Mouse (Mus musculus) CH12.LX (cell line): ENCODE measurements around the gene Cspg4.

ENCODE experiments used
- BHLHE40 ChIP-seq: IDR thresholded peaks from 2 replicates; pipeline ENCODE4 v1.6.1; 2011; ENCODE audit warnings: mild to moderate bottlenecking, low read depth, low read length, improper control_type of control experiment
- CTCF ChIP-seq, 2 experiments: IDR thresholded peaks in 1 of 2; conservative IDR thresholded peaks in 1 of 2; 2 replicates each; pipeline ENCODE4 v1.5.1; 2011 to 2012; ENCODE audit warnings: low read depth in 2 of 2, low read length in 2 of 2, improper control_type of control experiment in 1 of 2, inconsistent platforms in 1 of 2, mild to moderate bottlenecking in 1 of 2, moderate library complexity in 1 of 2
- E2F4 ChIP-seq: IDR thresholded peaks from 2 replicates; pipeline ENCODE4 v1.6.1; 2011; ENCODE audit warnings: low read depth, low read length, improper control_type of control experiment; ENCODE audit not compliant: insufficient replicate concordance
- KAT2A ChIP-seq: IDR thresholded peaks from 2 replicates; pipeline ENCODE4 v1.6.1; 2012; ENCODE audit warnings: low read length, improper control_type of control experiment, inconsistent platforms; ENCODE audit not compliant: insufficient replicate concordance
- MAX ChIP-seq: IDR thresholded peaks from 2 replicates; pipeline ENCODE4 v1.6.1; 2011; ENCODE audit warnings: low read length, improper control_type of control experiment
- MAZ ChIP-seq: IDR thresholded peaks from 2 replicates; pipeline ENCODE4 v1.6.1; 2012; ENCODE audit warnings: low read depth, mild to moderate bottlenecking, inconsistent platforms, low read length, improper control_type of control experiment, moderate library complexity
- MXI1 ChIP-seq: IDR thresholded peaks from 2 replicates; pipeline ENCODE4 v1.6.1; 2011; ENCODE audit warnings: mild to moderate bottlenecking, low read depth, low read length, improper control_type of control experiment
- POLR2A ChIP-seq: IDR thresholded peaks from 2 replicates; pipeline ENCODE4 v1.6.1; 2011; ENCODE audit warnings: low read depth, mild to moderate bottlenecking, improper control_type of control experiment, low read length
- POLR2AphosphoS2 ChIP-seq: IDR thresholded peaks from 2 replicates; pipeline ENCODE4 v1.6.1; 2011; ENCODE audit warnings: low read depth, low read length, improper control_type of control experiment
- RAD21 ChIP-seq: IDR thresholded peaks from 2 replicates; pipeline ENCODE4 v1.6.1; 2011; ENCODE audit warnings: low read depth, mild to moderate bottlenecking, low read length, improper control_type of control experiment, moderate library complexity
- TCF12 ChIP-seq: IDR thresholded peaks from 2 replicates; pipeline ENCODE4 v1.6.1; 2014; ENCODE audit warnings: low read depth, mild to moderate bottlenecking, inconsistent platforms, low read length, improper control_type of control experiment
- USF2 ChIP-seq: conservative IDR thresholded peaks from 2 replicates; pipeline ENCODE4 v1.6.1; 2011; ENCODE audit warnings: low read depth, low read length, improper control_type of control experiment
- ZKSCAN1 ChIP-seq: IDR thresholded peaks from 2 replicates; pipeline ENCODE4 v1.6.1; 2012; ENCODE audit warnings: low read depth, inconsistent platforms, low read length, improper control_type of control experiment, borderline replicate concordance
- ZNF384 ChIP-seq: IDR thresholded peaks from 2 replicates; pipeline ENCODE4 v1.6.1; 2012; ENCODE audit warnings: low read depth, low read length, improper control_type of control experiment, inconsistent platforms

- TF ChIP-seq POLR2A (no peak), CTCF (conservative IDR thresholded peaks at IDR 0.05 in 1 of 2, IDR thresholded peaks at IDR 0.05 in 1 of 2; ENCODE audit: low read depth in 2 of 2, low read length in 2 of 2) (peak; percentile 67 to 96), BHLHE40 (no peak), E2F4 (no peak), ZNF384 (no peak), MXI1 (no peak), MAX (no peak), MAZ (no peak), TCF12 (no peak), USF2 (no peak), POLR2AphosphoS2 (no peak), KAT2A (no peak), ZKSCAN1 (no peak), RAD21 (peak; percentile 98)
Observed at GRCm38 (mm10) chr9:56891517-56892011, 26.7 kb downstream of the Cspg4 start.
